Mouse (Mus musculus): ENCODE data around the gene D6Wsu163e. TPM values are rescaled to one million over a fixed set of nuclear protein-coding genes. Genes with fewer than 3 reads are reported as not detected.

Gene D6Wsu163e
- polyA plus RNA-seq, 1 experiment from 2014 or later: 20.2 TPM

DNA sequence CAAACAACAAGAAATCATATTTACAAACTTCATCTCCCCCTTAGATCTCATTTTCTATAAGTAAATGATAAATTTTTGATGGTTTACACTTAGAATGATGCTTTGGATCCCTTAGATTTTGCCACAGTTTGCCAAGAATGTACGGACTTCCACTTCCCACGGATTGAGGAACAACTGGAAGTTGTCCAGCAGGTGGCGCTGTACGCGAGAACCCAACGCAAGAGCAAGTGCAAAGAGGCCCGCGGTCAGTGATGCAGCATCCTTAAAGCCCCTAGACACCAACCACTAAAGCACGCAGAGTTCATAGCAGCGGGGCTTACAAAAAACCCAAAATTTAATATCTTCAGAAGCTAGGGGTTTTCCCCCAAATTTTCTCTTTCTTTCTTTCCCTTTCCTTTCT, 16.0 kb downstream of the D6Wsu163e start:
- no peaks in the 10 kb centered on the region for H3K9me3 ChIP-seq
- H3K27ac ChIP-seq (replicated peaks): no peak overlapping the region
- no peak overlapping the region for H3K9ac ChIP-seq (replicated peaks)
- H3K4me3 ChIP-seq: no peak overlapping the region
- no peak for ATAC-seq (ENCODE audit: low FRiP score, low read depth)
- no peak overlapping the region for H3K4me2 ChIP-seq (replicated peaks)
- WGBS: 9% methylated on average over 10 of the region's 10 CpGs
- H3K36me3 ChIP-seq: peaks cover 22% of the 10 kb centered on the region
- no peaks in the 10 kb centered on the region for H3K4me1 ChIP-seq
- no peaks in the 10 kb centered on the region for H3K27me3 ChIP-seq

DNA sequence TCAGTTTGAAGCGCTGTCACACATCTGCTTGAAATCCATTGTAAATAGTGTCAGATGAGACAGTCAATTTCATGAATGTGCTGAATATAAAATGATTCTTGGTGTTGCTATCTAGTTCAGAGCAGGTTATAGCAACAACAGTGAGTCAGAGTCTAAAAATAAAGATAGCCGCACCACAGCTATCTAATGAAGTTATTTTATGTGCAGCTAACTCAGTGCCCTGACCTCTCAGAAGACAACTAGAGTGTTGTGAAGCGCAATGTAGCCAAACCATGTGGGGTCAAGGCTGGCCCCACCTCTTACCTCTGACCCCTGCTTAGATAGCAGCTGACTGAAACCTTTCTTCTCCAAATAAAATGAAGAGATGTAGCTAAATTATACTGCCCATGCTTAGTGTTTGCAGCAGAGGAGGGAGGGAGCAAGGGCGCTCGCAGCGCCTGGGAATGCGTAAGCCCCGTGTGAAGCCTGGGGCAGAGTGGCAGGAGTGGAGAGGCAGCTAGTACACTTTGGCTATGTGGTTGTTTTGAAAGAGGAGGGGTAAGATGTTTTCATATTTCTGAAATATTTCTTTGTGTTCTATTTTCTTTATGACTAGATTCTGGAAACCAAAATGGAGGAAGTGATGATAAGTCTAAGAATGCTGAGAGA, 21.7 kb downstream of the D6Wsu163e start:
- no peak for ATAC-seq (ENCODE audit: low FRiP score, low read depth)
- 90% methylated on average over 8 of the region's 8 CpGs for WGBS
- H3K4me1 ChIP-seq: no peaks in the 10 kb centered on the region
- no peaks in the 10 kb centered on the region for H3K27me3 ChIP-seq
- H3K4me3 ChIP-seq: no peak overlapping the region
- H3K9me3 ChIP-seq: no peaks in the 10 kb centered on the region
- H3K9ac ChIP-seq (replicated peaks): no peak overlapping the region
- no peak overlapping the region for H3K4me2 ChIP-seq (replicated peaks)
- peaks cover 30% of the 10 kb centered on the region for H3K36me3 ChIP-seq
- no peak overlapping the region for H3K27ac ChIP-seq (replicated peaks)

DNA sequence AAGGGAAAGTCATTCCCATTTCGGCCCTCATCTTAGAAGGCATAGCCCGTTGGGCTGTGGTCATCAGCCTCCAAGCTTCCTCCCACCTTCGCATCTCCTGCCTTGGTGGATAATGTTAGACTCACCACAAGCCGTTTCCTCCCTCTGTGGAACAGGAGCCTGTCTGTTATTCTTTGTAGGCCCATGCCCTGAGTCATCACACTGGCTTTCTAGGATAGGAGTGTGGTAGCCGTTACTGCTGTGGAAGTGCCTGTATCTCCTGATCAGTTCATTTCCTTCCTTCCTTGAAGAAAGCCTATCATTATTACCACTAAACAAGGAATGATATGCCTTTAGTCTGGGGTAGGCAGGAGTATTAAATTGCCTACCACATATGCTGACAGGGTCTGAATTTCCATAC, 22.9 kb downstream of the D6Wsu163e start:
- 92% methylated on average over 5 of the region's 5 CpGs for WGBS
- H3K27me3 ChIP-seq: no peaks in the 10 kb centered on the region

DNA sequence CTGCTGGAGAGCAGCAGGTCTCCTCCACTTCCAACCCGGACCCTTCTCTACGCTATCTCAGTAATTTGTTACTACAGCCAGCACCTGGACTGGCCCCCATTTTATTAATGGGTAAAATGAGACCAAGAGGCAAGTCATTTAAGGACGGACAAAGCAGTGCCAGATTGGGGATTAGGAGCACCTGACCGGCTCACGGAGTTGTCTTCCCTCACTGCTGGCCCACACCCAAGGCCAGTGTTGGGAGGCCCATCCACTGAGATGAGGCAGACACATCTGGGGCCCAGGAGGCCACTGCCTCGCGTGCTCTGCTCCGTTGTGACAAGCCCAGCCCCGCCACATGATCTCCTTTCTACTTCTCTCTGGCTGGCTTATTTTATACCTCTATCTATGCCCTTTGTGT, 23.7 kb downstream of the D6Wsu163e start:
- Histone ChIP-seq H3K9me3 (no peaks in the 10 kb centered on the region), H3K27me3 (no peaks in the 10 kb centered on the region)
- 89% methylated on average over 9 of the region's 9 CpGs for WGBS

More for the DNA sequence above, 22.9 kb downstream of the D6Wsu163e start:
- H3K36me3 ChIP-seq: peaks cover 26% of the 10 kb centered on the region
- no peak overlapping the region for H3K27ac ChIP-seq (replicated peaks)
- H3K4me3 ChIP-seq: no peak overlapping the region
- no peaks in the 10 kb centered on the region for H3K9me3 ChIP-seq
- no peak for ATAC-seq (ENCODE audit: low FRiP score, low read depth)
- H3K4me1 ChIP-seq: no peaks in the 10 kb centered on the region
- H3K9ac ChIP-seq (replicated peaks): no peak overlapping the region
- H3K4me2 ChIP-seq (replicated peaks): no peak overlapping the region

DNA sequence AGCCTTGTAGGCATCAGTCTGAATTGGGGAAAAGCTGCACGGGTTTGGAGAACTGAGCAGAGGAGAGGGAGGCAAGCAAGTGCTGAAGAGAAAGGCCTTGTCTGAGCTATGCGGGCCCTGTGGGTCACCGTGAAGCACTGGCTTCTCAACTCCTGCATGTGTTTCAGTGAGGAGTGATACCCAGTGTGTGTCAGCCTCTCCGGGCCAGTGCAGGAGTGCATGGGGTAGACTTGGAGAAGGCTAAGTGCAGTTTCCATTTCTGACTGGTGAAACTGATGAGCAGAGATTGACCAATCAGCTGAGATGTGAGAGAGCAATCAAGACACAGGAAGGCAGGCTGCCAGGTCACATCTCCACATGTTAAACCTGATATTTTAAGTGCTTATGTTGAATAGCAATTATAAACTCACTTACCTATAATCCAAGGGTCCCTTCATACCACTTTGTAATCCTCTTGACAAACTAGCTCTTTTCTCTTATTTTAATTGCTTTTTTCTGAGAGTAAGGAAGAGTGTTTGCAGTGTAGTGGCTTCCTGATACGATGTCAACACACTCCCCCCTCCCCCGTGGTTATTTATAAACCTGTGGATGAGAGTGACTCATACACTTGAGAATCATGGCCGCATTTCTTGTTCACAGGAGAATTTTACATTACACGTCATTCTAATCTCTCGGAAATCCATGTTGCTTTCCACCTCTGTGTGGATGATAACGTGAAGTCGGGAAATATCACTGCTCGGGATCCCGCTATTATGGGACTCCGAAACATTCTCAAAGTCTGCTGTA, 26.7 kb downstream of the D6Wsu163e start:
- Histone ChIP-seq H3K9ac (replicated peaks) (no peak overlapping the region), H3K27me3 (no peaks in the 10 kb centered on the region), H3K4me3 (no peak overlapping the region), H3K4me2 (replicated peaks) (no peak overlapping the region), H3K9me3 (no peaks in the 10 kb centered on the region), H3K36me3 (peaks cover 34% of the 10 kb centered on the region), H3K27ac (replicated peaks) (no peak overlapping the region), H3K4me1 (no peaks in the 10 kb centered on the region)
- ATAC-seq (ENCODE audit: low FRiP score, low read depth): no peak
- WGBS: 89% methylated on average over 14 of the region's 14 CpGs

More for the DNA sequence above, 23.7 kb downstream of the D6Wsu163e start:
- Histone ChIP-seq H3K27ac (replicated peaks) (no peak overlapping the region), H3K4me1 (no peaks in the 10 kb centered on the region), H3K4me3 (no peak overlapping the region), H3K9ac (replicated peaks) (no peak overlapping the region), H3K4me2 (replicated peaks) (no peak overlapping the region), H3K36me3 (peaks cover 33% of the 10 kb centered on the region)
- ATAC-seq (ENCODE audit: low FRiP score, low read depth): no peak

DNA sequence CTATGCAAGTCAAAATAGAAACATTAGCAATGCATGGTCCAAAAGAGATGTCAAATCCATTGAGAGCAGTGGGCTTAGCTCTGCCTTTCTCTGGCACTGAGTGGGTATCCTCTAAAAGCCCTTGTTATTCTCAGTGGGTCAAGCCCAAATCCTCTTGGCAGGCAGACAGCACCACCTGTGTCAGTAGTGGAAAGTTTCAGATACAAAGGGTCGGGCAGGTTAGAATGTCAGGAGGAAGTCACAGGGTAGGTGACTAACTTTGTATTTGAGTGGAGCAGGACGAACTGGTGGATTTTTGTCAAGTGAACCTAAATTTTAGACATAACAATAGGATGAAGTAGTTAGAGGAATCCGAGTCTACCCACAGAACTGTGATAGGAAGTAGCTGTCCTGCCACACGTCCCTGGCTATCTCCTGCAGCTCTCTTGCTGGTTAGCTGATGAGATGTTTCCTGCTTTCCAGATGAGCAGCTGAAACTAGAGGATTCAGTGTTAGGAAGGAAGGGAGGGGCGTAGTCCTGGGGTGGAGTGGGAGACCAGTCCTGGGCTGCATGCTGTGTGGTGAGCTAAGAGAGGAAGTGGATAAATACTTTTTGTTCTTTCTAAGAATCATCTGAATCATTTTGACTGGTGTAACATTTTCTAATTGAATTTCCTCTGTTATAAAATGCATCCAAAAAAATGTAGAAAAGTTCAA, 41.9 kb downstream of the D6Wsu163e start:
- ATAC-seq (ENCODE audit: low FRiP score, low read depth): no peak
- Histone ChIP-seq H3K36me3 (0 out of 2 replicates have a peak, but pooled peaks cover 6% of the 10 kb centered on the region), H3K27me3 (no peaks in the 10 kb centered on the region), H3K27ac (replicated peaks) (no peak overlapping the region), H3K4me2 (replicated peaks) (no peak overlapping the region), H3K4me3 (no peak overlapping the region), H3K9me3 (no peaks in the 10 kb centered on the region), H3K4me1 (no peaks in the 10 kb centered on the region), H3K9ac (replicated peaks) (no peak overlapping the region)
- 80% methylated on average over 5 of the region's 5 CpGs for WGBS

DNA sequence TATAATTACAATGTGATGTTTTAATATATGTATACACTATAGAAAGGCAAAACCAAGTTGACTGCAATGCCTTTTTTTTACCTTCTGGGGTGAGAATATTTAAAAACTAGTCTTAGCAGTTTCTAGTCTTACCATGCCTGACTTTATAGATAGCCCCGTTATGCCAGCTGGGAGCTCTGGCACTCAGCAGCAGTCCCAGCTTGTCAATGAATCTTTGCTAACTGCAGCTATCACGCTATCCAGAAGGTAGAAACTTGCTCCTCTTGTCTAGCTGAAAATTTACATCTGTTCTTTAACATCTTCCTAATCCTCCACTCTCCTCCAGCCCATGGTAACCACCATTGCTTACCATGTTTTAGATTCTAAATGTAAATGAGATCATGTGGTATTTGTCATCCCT, 53.9 kb downstream of the D6Wsu163e start:
- no peak for ATAC-seq (ENCODE audit: low FRiP score, low read depth)
- Histone ChIP-seq H3K4me3 (no peak overlapping the region), H3K9me3 (no peaks in the 10 kb centered on the region), H3K4me2 (replicated peaks) (no peak overlapping the region), H3K27me3 (no peaks in the 10 kb centered on the region), H3K9ac (replicated peaks) (no peak overlapping the region), H3K27ac (replicated peaks) (no peak overlapping the region), H3K36me3 (no peaks in the 10 kb centered on the region), H3K4me1 (no peaks in the 10 kb centered on the region)
- 67% methylated on average over 2 of the region's 2 CpGs for WGBS

DNA sequence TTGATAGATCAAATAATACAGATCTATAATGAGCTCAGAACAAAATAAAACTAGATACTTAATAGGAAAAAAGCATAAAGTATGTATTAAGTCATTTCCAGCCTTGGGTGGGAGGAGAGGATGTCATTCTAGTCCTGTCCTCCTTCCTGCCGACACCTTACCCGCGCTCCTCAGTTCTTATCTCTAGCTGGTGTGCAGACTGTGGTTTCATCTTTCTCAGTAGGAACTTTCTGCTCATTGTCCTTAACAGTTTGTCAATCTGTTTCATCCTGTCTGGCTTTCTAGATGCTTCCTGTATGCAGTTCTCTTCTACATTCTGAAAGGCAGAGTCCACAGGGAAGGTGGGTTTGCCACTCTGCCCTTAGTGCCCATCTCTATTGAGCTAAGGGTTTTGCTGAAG, 55.7 kb downstream of the D6Wsu163e start:
- no peak overlapping the region for H3K9ac ChIP-seq (replicated peaks)
- H3K9me3 ChIP-seq: no peaks in the 10 kb centered on the region
- H3K4me1 ChIP-seq: no peaks in the 10 kb centered on the region
- no peaks in the 10 kb centered on the region for H3K36me3 ChIP-seq
- H3K4me3 ChIP-seq: no peak overlapping the region
- no peak for ATAC-seq (ENCODE audit: low FRiP score, low read depth)
- WGBS: 94% methylated on average over 3 of the region's 3 CpGs
- H3K27ac ChIP-seq (replicated peaks): no peak overlapping the region
- no peak overlapping the region for H3K4me2 ChIP-seq (replicated peaks)
- no peaks in the 10 kb centered on the region for H3K27me3 ChIP-seq

DNA sequence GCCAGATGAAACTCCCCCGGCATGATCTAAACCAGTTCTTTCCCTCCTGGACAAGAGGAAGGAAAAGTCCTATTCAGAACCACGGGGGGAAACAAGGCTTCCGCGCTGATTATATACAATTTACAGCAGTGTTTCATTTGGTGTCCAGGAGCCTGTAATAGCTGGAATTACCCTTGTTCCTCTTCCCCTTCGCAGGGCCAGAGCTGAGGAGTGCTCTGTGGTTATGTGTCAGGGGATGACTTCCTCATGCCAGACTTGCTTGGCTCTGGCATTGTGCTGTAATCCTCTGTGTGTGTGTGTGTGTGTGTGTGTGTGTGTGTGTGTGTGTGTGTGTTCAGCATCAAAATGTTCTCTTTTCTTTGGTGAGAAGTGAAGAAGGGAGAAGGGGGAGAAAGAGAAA, 56.6 kb downstream of the D6Wsu163e start:
- ATAC-seq (ENCODE audit: low FRiP score, low read depth): no peak
- no peaks in the 10 kb centered on the region for H3K36me3 ChIP-seq
- H3K9ac ChIP-seq (replicated peaks): no peak overlapping the region
- H3K4me3 ChIP-seq: no peak overlapping the region
- H3K4me1 ChIP-seq: no peaks in the 10 kb centered on the region
- no peaks in the 10 kb centered on the region for H3K9me3 ChIP-seq
- H3K4me2 ChIP-seq (replicated peaks): no peak overlapping the region
- H3K27me3 ChIP-seq: no peaks in the 10 kb centered on the region
- 85% methylated on average over 5 of the region's 5 CpGs for WGBS
- H3K27ac ChIP-seq (replicated peaks): no peak overlapping the region

DNA sequence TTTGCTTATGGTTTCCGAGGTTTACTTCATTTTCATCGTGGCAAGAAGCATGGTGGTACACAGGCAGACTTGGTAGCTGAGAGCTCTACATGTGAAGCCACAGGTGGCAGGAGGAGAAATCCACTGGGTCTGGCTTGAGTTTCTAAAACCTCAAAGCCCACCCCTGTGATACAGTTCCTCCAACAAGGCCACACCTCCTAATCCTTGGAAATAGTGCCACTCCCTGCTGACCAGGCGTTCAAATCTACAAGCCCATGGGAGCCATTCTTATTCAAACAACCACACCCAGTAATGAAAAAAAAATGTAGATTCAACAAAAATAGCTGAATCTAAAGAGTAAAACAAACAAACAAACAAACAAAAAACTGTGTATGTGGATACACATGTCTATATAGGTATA, 65.9 kb downstream of the D6Wsu163e start:
- WGBS: 83% methylated on average over 3 of the region's 3 CpGs
- no peak overlapping the region for H3K4me3 ChIP-seq
- H3K27me3 ChIP-seq: no peaks in the 10 kb centered on the region

DNA sequence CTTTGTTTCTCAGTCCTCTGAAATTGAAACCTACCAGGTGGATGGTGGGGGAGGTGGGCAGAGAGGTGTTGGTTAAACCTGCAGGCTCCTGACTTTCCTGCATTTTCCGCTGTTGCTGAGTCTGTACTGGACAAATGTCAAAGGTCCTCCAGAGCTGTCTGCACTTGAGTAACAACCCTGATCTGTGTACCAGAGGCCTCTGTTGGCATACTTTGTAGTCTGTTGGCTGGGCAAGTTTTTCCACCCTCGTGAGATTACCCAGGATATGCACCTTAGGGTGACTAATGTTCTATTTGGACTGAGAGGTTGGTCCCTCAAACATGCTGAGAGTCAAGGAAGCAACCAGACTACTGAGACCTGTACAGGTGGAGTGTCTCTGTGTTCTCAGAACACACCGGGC, 66.8 kb downstream of the D6Wsu163e start:
- no peaks in the 10 kb centered on the region for H3K9me3 ChIP-seq
- no peak overlapping the region for H3K9ac ChIP-seq (replicated peaks)
- H3K4me1 ChIP-seq: no peaks in the 10 kb centered on the region
- 93% methylated on average over 3 of the region's 3 CpGs for WGBS
- no peaks in the 10 kb centered on the region for H3K36me3 ChIP-seq
- no peak for ATAC-seq (ENCODE audit: low FRiP score, low read depth)
- no peak overlapping the region for H3K4me2 ChIP-seq (replicated peaks)
- H3K27me3 ChIP-seq: no peaks in the 10 kb centered on the region
- H3K4me3 ChIP-seq: no peak overlapping the region
- no peak overlapping the region for H3K27ac ChIP-seq (replicated peaks)

More for the DNA sequence above, 65.9 kb downstream of the D6Wsu163e start:
- Histone ChIP-seq H3K4me2 (replicated peaks) (no peak overlapping the region), H3K36me3 (no peaks in the 10 kb centered on the region), H3K4me1 (no peaks in the 10 kb centered on the region), H3K9me3 (no peaks in the 10 kb centered on the region), H3K27ac (replicated peaks) (no peak overlapping the region), H3K9ac (replicated peaks) (no peak overlapping the region)
- ATAC-seq (ENCODE audit: low FRiP score, low read depth): no peak

DNA sequence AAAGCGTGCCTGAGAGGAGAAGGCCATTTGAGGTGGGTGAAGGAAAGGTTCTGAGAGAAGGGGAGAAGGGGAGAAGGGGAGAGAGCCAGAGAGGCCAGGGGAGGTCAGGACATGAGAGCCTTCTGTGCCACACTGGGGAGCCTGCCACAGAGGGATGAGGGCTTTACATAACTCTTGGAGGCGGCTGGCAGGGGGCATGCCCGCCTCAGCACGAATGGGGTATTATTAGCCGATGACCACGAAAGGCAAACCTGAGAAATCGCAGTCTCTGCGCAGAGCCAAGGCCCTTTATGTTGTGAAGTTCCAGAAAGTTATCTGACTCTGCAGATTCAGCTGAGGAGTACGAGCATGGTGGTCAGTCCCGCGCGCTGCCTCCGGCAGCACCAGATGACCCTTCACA, 70.3 kb downstream of the D6Wsu163e start:
- no peak overlapping the region for H3K4me3 ChIP-seq
- H3K27me3 ChIP-seq: no peaks in the 10 kb centered on the region
- H3K9me3 ChIP-seq: no peaks in the 10 kb centered on the region
- no peak for ATAC-seq (ENCODE audit: low FRiP score, low read depth)
- WGBS: 92% methylated on average over 13 of the region's 13 CpGs
- no peaks in the 10 kb centered on the region for H3K4me1 ChIP-seq
- H3K9ac ChIP-seq (replicated peaks): no peak overlapping the region
- no peak overlapping the region for H3K27ac ChIP-seq (replicated peaks)
- no peaks in the 10 kb centered on the region for H3K36me3 ChIP-seq
- no peak overlapping the region for H3K4me2 ChIP-seq (replicated peaks)

Measured in midbrain, embryonic 12.5 days (tissue).